Mouse (Mus musculus) ZHBTc4 (cell line): ENCODE data around the gene Acin1.

Experiments
- DNase-seq: peaks from one replicate; pipeline ENCODE4 v3.0.0-alpha.2; 2011; ENCODE audit warnings: low read depth, low spot score

Gene Acin1

GRCm38 (mm10) chr14:54686522-54687143, at the start of gene Acin1:
Acin1 (minus strand) TSS chr14:54686931.
- DNase-seq = peak; percentile 97

- DNase-seq = no peak
Observed at GRCm38 (mm10) chr14:54735221-54735620, 48.5 kb upstream of the Acin1 start.

- no peak for DNase-seq
Observed at GRCm38 (mm10) chr14:54734004-54734403, 47.3 kb upstream of the Acin1 start.

GRCm38 (mm10) chr14:54732206-54732605, 45.5 kb upstream of the Acin1 start:
- DNase-seq = no peak

GRCm38 (mm10) chr14:54730305-54730704, 43.6 kb upstream of the Acin1 start:
- no peak for DNase-seq

- no peak for DNase-seq
Observed at GRCm38 (mm10) chr14:54728823-54729653, 42.3 kb upstream of the Acin1 start.

GRCm38 (mm10) chr14:54727565-54727964, 40.8 kb upstream of the Acin1 start:
- no peak for DNase-seq

GRCm38 (mm10) chr14:54724049-54724448, 37.3 kb upstream of the Acin1 start:
- DNase-seq = no peak

- no peak for DNase-seq
Observed at GRCm38 (mm10) chr14:54721711-54722110, 35.0 kb upstream of the Acin1 start.

GRCm38 (mm10) chr14:54720654-54721350, 34.1 kb upstream of the Acin1 start:
- no peak for DNase-seq

- no peak for DNase-seq
Observed at GRCm38 (mm10) chr14:54720041-54720440, 33.3 kb upstream of the Acin1 start.

GRCm38 (mm10) chr14:54715402-54715801, 28.7 kb upstream of the Acin1 start:
- no peak for DNase-seq

GRCm38 (mm10) chr14:54714617-54715081, 27.9 kb upstream of the Acin1 start:
- DNase-seq = peak; percentile 82

GRCm38 (mm10) chr14:54714121-54714520, 27.4 kb upstream of the Acin1 start:
- DNase-seq = peak; percentile 93

- no peak for DNase-seq
Observed at GRCm38 (mm10) chr14:54712861-54713260, 26.1 kb upstream of the Acin1 start.

GRCm38 (mm10) chr14:54712074-54712473, 25.3 kb upstream of the Acin1 start, which contains the start of gene Cebpe:
Cebpe (minus strand) TSS chr14:54712174.
- no peak for DNase-seq

GRCm38 (mm10) chr14:54709054-54709453, 22.3 kb upstream of the Acin1 start:
- DNase-seq = no peak

GRCm38 (mm10) chr14:54706589-54707320, 20.0 kb upstream of the Acin1 start:
- no peak for DNase-seq

- no peak for DNase-seq
Observed at GRCm38 (mm10) chr14:54705844-54706243, 19.1 kb upstream of the Acin1 start.

GRCm38 (mm10) chr14:54703207-54703606, 16.5 kb upstream of the Acin1 start:
- DNase-seq = no peak

GRCm38 (mm10) chr14:54701298-54701697, 14.6 kb upstream of the Acin1 start:
- DNase-seq = peak; percentile 85
